Mouse (Mus musculus): ENCODE results near the gene Kdm1a. TPM values are rescaled to one million over a fixed set of nuclear protein-coding genes. Genes with fewer than 3 reads are reported as not detected.
A peak's percentile ranks its signal among the peaks of the same experiment; 100 is the strongest.

Kdm1a gene
- polyA plus RNA-seq, 1 experiment from 2014 or later, result 116 TPM

- 2% methylated on average over 74 of the region's 76 CpGs for WGBS
- peak; percentile 95 for DNase-seq
- Histone ChIP-seq H3K9me3 (ENCODE audit: control insufficient read depth, low read length) (no peaks in the 10 kb centered on the region), H3K36me3 (ENCODE audit: control insufficient read depth, insufficient read depth, low read length) (no peaks in the 10 kb centered on the region), H3K4me1 (ENCODE audit: control insufficient read depth, insufficient read depth, low read length) (peaks cover 12% of the 10 kb centered on the region; the same call in 1 of the 2 replicates), H3K4me3 (replicated peaks; ENCODE audit: low read depth, low read length) (peak overlapping the region; percentile 47), H3K27ac (replicated peaks; ENCODE audit: low read depth, low read length) (peak overlapping the region; percentile 45), H3K4me2 (ENCODE audit: low read length) (peak overlapping the region; percentile 76), H3K27me3 (ENCODE audit: control insufficient read depth, insufficient read depth, low read length) (peaks cover 16% of the 10 kb centered on the region; the same call in 1 of the 2 replicates), H3K9ac (replicated peaks; ENCODE audit: low read length) (peak overlapping the region; percentile 61)
- ATAC-seq (ENCODE audit: low FRiP score, low TSS enrichment), result peak; percentile 77
These were observed 35.2 kb upstream of the Kdm1a start for GRCm38 (mm10) chr4:136637563-136638229.

GRCm38 (mm10) chr4:136636983-136637562 lies 34.5 kb upstream of the Kdm1a start:
- peaks cover 16% of the 10 kb centered on the region; the same call in 1 of the 2 replicates for H3K27me3 ChIP-seq (ENCODE audit: control insufficient read depth, insufficient read depth, low read length)
- H3K9me3 ChIP-seq (ENCODE audit: control insufficient read depth, low read length), result no peaks in the 10 kb centered on the region
- peak overlapping the region; percentile 61 for H3K9ac ChIP-seq (replicated peaks; ENCODE audit: low read length)
- H3K27ac ChIP-seq (replicated peaks; ENCODE audit: low read depth, low read length), result peak overlapping the region; percentile 45; the same call in 1 of the 2 replicates
- ATAC-seq (ENCODE audit: low FRiP score, low TSS enrichment), result peak; percentile 63; the same call in 1 of the 2 replicates
- H3K36me3 ChIP-seq (ENCODE audit: control insufficient read depth, insufficient read depth, low read length), result no peaks in the 10 kb centered on the region
- H3K4me3 ChIP-seq (replicated peaks; ENCODE audit: low read depth, low read length), result peak overlapping the region; percentile 47
- H3K4me1 ChIP-seq (ENCODE audit: control insufficient read depth, insufficient read depth, low read length), result peaks cover 12% of the 10 kb centered on the region; the same call in 1 of the 2 replicates
- peak overlapping the region; percentile 76 for H3K4me2 ChIP-seq (ENCODE audit: low read length)
- 18% methylated on average over 37 of the region's 37 CpGs for WGBS
- DNase-seq, result no peak

- Histone ChIP-seq H3K9ac (replicated peaks; ENCODE audit: low read length) (no peak overlapping the region), H3K4me2 (ENCODE audit: low read length) (no peak overlapping the region), H3K36me3 (ENCODE audit: control insufficient read depth, insufficient read depth, low read length) (no peaks in the 10 kb centered on the region), H3K27me3 (ENCODE audit: control insufficient read depth, insufficient read depth, low read length) (peaks cover 16% of the 10 kb centered on the region; the same call in 1 of the 2 replicates), H3K9me3 (ENCODE audit: control insufficient read depth, low read length) (no peaks in the 10 kb centered on the region), H3K27ac (replicated peaks; ENCODE audit: low read depth, low read length) (no peak overlapping the region), H3K4me3 (replicated peaks; ENCODE audit: low read depth, low read length) (no peak overlapping the region), H3K4me1 (ENCODE audit: control insufficient read depth, insufficient read depth, low read length) (peaks cover 12% of the 10 kb centered on the region; the same call in 1 of the 2 replicates)
- no peak for ATAC-seq (ENCODE audit: low FRiP score, low TSS enrichment)
- 66% methylated on average over 5 of the region's 5 CpGs for WGBS
- DNase-seq, result no peak
These were observed 34.0 kb upstream of the Kdm1a start for GRCm38 (mm10) chr4:136636511-136636910.

GRCm38 (mm10) chr4:136635995-136636394 lies 33.5 kb upstream of the Kdm1a start:
- ATAC-seq (ENCODE audit: low FRiP score, low TSS enrichment), result no peak
- Histone ChIP-seq H3K4me1 (ENCODE audit: control insufficient read depth, insufficient read depth, low read length) (peaks cover 12% of the 10 kb centered on the region; the same call in 1 of the 2 replicates), H3K27ac (replicated peaks; ENCODE audit: low read depth, low read length) (no peak overlapping the region), H3K4me3 (replicated peaks; ENCODE audit: low read depth, low read length) (no peak overlapping the region), H3K9me3 (ENCODE audit: control insufficient read depth, low read length) (no peaks in the 10 kb centered on the region), H3K36me3 (ENCODE audit: control insufficient read depth, insufficient read depth, low read length) (no peaks in the 10 kb centered on the region), H3K4me2 (ENCODE audit: low read length) (no peak overlapping the region), H3K9ac (replicated peaks; ENCODE audit: low read length) (no peak overlapping the region), H3K27me3 (ENCODE audit: control insufficient read depth, insufficient read depth, low read length) (peaks cover 16% of the 10 kb centered on the region; the same call in 1 of the 2 replicates)
- no peak for DNase-seq

- 80% methylated on average over 11 of the region's 11 CpGs for WGBS
- H3K4me3 ChIP-seq (replicated peaks; ENCODE audit: low read depth, low read length), result no peak overlapping the region
- ATAC-seq (ENCODE audit: low FRiP score, low TSS enrichment), result no peak
- 0 out of 2 replicates have a peak, but pooled peaks cover 4% of the 10 kb centered on the region for H3K27me3 ChIP-seq (ENCODE audit: control insufficient read depth, insufficient read depth, low read length)
- H3K27ac ChIP-seq (replicated peaks; ENCODE audit: low read depth, low read length), result no peak overlapping the region
- H3K9me3 ChIP-seq (ENCODE audit: control insufficient read depth, low read length), result no peaks in the 10 kb centered on the region
- H3K4me2 ChIP-seq (ENCODE audit: low read length), result no peak overlapping the region
- DNase-seq, result peak; percentile 53
- no peaks in the 10 kb centered on the region for H3K36me3 ChIP-seq (ENCODE audit: control insufficient read depth, insufficient read depth, low read length)
- H3K9ac ChIP-seq (replicated peaks; ENCODE audit: low read length), result no peak overlapping the region
- no peaks in the 10 kb centered on the region for H3K4me1 ChIP-seq (ENCODE audit: control insufficient read depth, insufficient read depth, low read length)
These were observed 28.9 kb upstream of the Kdm1a start for GRCm38 (mm10) chr4:136631237-136631994.

- no peaks in the 10 kb centered on the region for H3K27me3 ChIP-seq (ENCODE audit: control insufficient read depth, insufficient read depth, low read length)
- H3K4me2 ChIP-seq (ENCODE audit: low read length), result no peak overlapping the region
- no peak for ATAC-seq (ENCODE audit: low FRiP score, low TSS enrichment)
- no peaks in the 10 kb centered on the region for H3K4me1 ChIP-seq (ENCODE audit: control insufficient read depth, insufficient read depth, low read length)
- WGBS, result 76% methylated on average over 6 of the region's 6 CpGs
- no peak for DNase-seq
- H3K9ac ChIP-seq (replicated peaks; ENCODE audit: low read length), result no peak overlapping the region
- H3K9me3 ChIP-seq (ENCODE audit: control insufficient read depth, low read length), result no peaks in the 10 kb centered on the region
- H3K27ac ChIP-seq (replicated peaks; ENCODE audit: low read depth, low read length), result no peak overlapping the region
- no peaks in the 10 kb centered on the region for H3K36me3 ChIP-seq (ENCODE audit: control insufficient read depth, insufficient read depth, low read length)
- no peak overlapping the region for H3K4me3 ChIP-seq (replicated peaks; ENCODE audit: low read depth, low read length)
These were observed 24.1 kb upstream of the Kdm1a start for GRCm38 (mm10) chr4:136626590-136626989.

GRCm38 (mm10) chr4:136622388-136622787 lies 19.9 kb upstream of the Kdm1a start, which contains the start of gene Lactbl1:
Gene Lactbl1, plus strand, starts transcription at chr4:136622621.
- Histone ChIP-seq H3K9me3 (ENCODE audit: control insufficient read depth, low read length) (no peaks in the 10 kb centered on the region), H3K4me3 (replicated peaks; ENCODE audit: low read depth, low read length) (no peak within 1 kb of the TSS), H3K27ac (replicated peaks; ENCODE audit: low read depth, low read length) (no peak within 1 kb of the TSS), H3K27me3 (ENCODE audit: control insufficient read depth, insufficient read depth, low read length) (no peaks in the 10 kb centered on the region), H3K4me1 (ENCODE audit: control insufficient read depth, insufficient read depth, low read length) (no peaks in the 10 kb centered on the region), H3K4me2 (ENCODE audit: low read length) (no peak within 1 kb of the TSS), H3K9ac (replicated peaks; ENCODE audit: low read length) (0 out of 2 replicates have a peak within 1 kb of the TSS, but pooled peaks have one; percentile 12), H3K36me3 (ENCODE audit: control insufficient read depth, insufficient read depth, low read length) (no peaks in the 10 kb centered on the region)
- ATAC-seq (ENCODE audit: low FRiP score, low TSS enrichment) (no peak), DNase-seq (no peak)
- 17% methylated on average over 6 of the region's 6 CpGs for WGBS

GRCm38 (mm10) chr4:136621956-136622355 lies 19.4 kb upstream of the Kdm1a start:
- DNase-seq (no peak), ATAC-seq (ENCODE audit: low FRiP score, low TSS enrichment) (no peak)
- 63% methylated on average over 5 of the region's 5 CpGs for WGBS

More at GRCm38 (mm10) chr4:136621956-136622355, 19.4 kb upstream of the Kdm1a start:
- no peak overlapping the region for H3K4me2 ChIP-seq (ENCODE audit: low read length)
- no peaks in the 10 kb centered on the region for H3K27me3 ChIP-seq (ENCODE audit: control insufficient read depth, insufficient read depth, low read length)
- no peak overlapping the region for H3K27ac ChIP-seq (replicated peaks; ENCODE audit: low read depth, low read length)
- H3K4me3 ChIP-seq (replicated peaks; ENCODE audit: low read depth, low read length), result no peak overlapping the region
- no peaks in the 10 kb centered on the region for H3K4me1 ChIP-seq (ENCODE audit: control insufficient read depth, insufficient read depth, low read length)
- H3K9me3 ChIP-seq (ENCODE audit: control insufficient read depth, low read length), result no peaks in the 10 kb centered on the region
- no peaks in the 10 kb centered on the region for H3K36me3 ChIP-seq (ENCODE audit: control insufficient read depth, insufficient read depth, low read length)
- no peak overlapping the region for H3K9ac ChIP-seq (replicated peaks; ENCODE audit: low read length)
